Mouse (Mus musculus) kidney, embryonic 16.5 days (tissue): ENCODE data around the gene Sprr2a3. TPM values are rescaled to one million over a fixed set of nuclear protein-coding genes. Genes with fewer than 3 reads are reported as not detected.

Experiments used
- ATAC-seq: fragments of 200-750 bp; cut with Nextera tagmentation; 2 replicates; pipeline ENCODE4 v1.8.0; 2017; ENCODE audit warnings: moderate TSS enrichment; ENCODE audit not compliant: low FRiP score, low TSS enrichment
- H3K27ac ChIP-seq: fragments of 300-500 bp; sonication (generic); 2 replicates; pipeline ENCODE4 v1.5.1; 2014; ENCODE audit warnings: low read length
- H3K27me3 ChIP-seq: fragments of 300-500 bp; sonication (generic); 2 replicates; pipeline ENCODE4 v1.6.1; 2014; ENCODE audit warnings: low read length, control low read depth, mixed read lengths; ENCODE audit not compliant: insufficient read depth
- H3K36me3 ChIP-seq: fragments of 300-500 bp; sonication (generic); 2 replicates; pipeline ENCODE4 v1.6.1; 2014; ENCODE audit warnings: low read length, control low read depth, mixed read lengths; ENCODE audit not compliant: insufficient read depth
- H3K4me1 ChIP-seq: fragments of 300-500 bp; sonication (generic); 2 replicates; pipeline ENCODE4 v1.6.1; 2014; ENCODE audit warnings: low read length, control low read depth, mixed read lengths; ENCODE audit not compliant: insufficient read depth
- H3K4me2 ChIP-seq: fragments of 300-500 bp; sonication (generic); replicated peaks from 2 replicates; pipeline ENCODE4 v1.6.1; 2014; ENCODE audit warnings: low read depth, low read length
- H3K4me3 ChIP-seq: fragments of 300-500 bp; sonication (generic); 2 replicates; pipeline ENCODE4 v1.5.1; 2014; ENCODE audit warnings: mild to moderate bottlenecking, low read length
- H3K9ac ChIP-seq: fragments of 300-500 bp; sonication (generic); replicated peaks from 2 replicates; pipeline ENCODE4 v1.6.1; 2014; ENCODE audit warnings: low read length
- H3K9me3 ChIP-seq: fragments of 300-500 bp; sonication (generic); 2 replicates; pipeline ENCODE4 v1.6.1; 2016; ENCODE audit warnings: low read length, control low read depth
- WGBS: fragments of 180-500 bp; shearing (Covaris S2); extraction: QIAGEN DNeasy Blood & Tissue Kit; methylation state at CpG from one replicate; pipeline ENCODE4 v1.1.7; 2014; 5-methylcytosine and 5-hydroxymethylcytosine counted together
- polyA plus RNA-seq: library from polyadenylated mRNA; unstranded; fragments of >200 nt; fragmentation: Nextera tagmentation; extraction: Ambion mirVana; gene quantifications from 2 replicates; pipeline ENCODE4 v1.2.1, GENCODE M21; 2015

Gene Sprr2a3
- polyA plus RNA-seq, 1 experiment from 2014 or later, result 0.49 TPM

DNA sequence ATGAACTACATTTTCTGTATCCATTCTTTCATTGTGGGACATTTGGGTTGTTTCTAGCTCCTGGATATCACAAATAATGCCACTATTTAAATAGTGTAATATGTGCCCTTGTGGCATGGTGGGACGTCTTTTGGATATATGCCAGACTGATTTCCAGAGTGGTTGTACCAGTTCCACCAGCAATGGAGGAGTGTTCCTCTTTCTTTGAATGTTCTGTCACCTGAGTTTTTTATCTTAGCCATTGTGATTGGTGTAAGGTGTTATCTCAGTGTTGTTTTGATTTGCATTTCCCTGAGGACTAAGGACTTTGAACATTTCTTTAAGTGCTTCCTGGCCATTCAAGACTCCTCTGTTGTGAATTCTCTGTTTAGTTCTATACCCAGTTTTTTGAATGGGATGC lies 51.1 kb downstream of the Sprr2a3 start:
- no peaks in the 10 kb centered on the region for H3K27me3 ChIP-seq
- no peak overlapping the region for H3K4me3 ChIP-seq
- no peaks in the 10 kb centered on the region for H3K9me3 ChIP-seq
- no peak for ATAC-seq
- H3K27ac ChIP-seq, result no peak overlapping the region
- no peak overlapping the region for H3K9ac ChIP-seq
- WGBS, result 90% methylated on average over 1 of the region's 1 CpGs
- no peaks in the 10 kb centered on the region for H3K36me3 ChIP-seq
- H3K4me1 ChIP-seq, result no peaks in the 10 kb centered on the region
- no peak overlapping the region for H3K4me2 ChIP-seq

DNA sequence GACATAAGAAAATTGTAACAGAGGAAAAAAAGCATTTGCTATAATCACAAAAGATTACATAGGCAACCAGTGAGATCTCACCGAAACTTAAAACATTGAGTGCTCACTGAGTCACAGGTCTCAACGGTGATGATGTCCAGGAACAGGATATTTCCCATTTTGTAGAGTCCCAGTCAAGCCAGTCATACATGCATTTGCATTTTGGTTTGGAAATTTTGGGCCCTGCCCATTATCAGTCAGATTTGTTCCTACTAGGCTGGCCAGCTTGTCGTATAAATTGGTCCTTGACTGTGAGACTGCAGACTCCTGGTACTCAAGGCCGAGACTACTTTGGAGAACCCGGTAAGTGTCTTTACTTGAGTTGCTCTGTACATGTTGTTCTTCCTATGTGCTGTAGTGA lies 53.6 kb downstream of the Sprr2a3 start, which contains the start of gene Sprr2d:
Sprr2d (plus strand) TSS at position 301 of the 400 bp plus-strand sequence.
- Histone ChIP-seq H3K4me1 (no peaks in the 10 kb centered on the region), H3K4me2 (no peak within 1 kb of the TSS), H3K27me3 (no peaks in the 10 kb centered on the region), H3K9ac (no peak within 1 kb of the TSS), H3K27ac (no peak within 1 kb of the TSS), H3K36me3 (no peaks in the 10 kb centered on the region), H3K4me3 (no peak within 1 kb of the TSS), H3K9me3 (no peaks in the 10 kb centered on the region)
- no peak for ATAC-seq
- WGBS, result 91% methylated on average over 5 of the region's 5 CpGs

Other genes starting within 250 kb of the Sprr2a3 start
- gene Lor, start 202.3 kb upstream of the Sprr2a3 start, polyA plus RNA-seq, result 0.63 and 0.69 TPM in 2 replicates
- not detected in 2 replicates for gene Prr9, start 161.5 kb upstream of the Sprr2a3 start, polyA plus RNA-seq
- not detected in 2 replicates for gene Lelp1, start 142.7 kb upstream of the Sprr2a3 start, polyA plus RNA-seq
- gene Sprr2a1, start 69.6 kb upstream of the Sprr2a3 start, polyA plus RNA-seq, result 0.12 TPM in 1 of 2 replicates, not detected in the other
- gene Sprr2a2, start 69.5 kb upstream of the Sprr2a3 start, polyA plus RNA-seq, result 2.8 and 3.6 TPM in 2 replicates
- not detected in 2 replicates for gene Sprr2b, start 31.2 kb downstream of the Sprr2a3 start, polyA plus RNA-seq
- not detected in 2 replicates for gene Sprr2d, start 53.7 kb downstream of the Sprr2a3 start, polyA plus RNA-seq
- not detected in 2 replicates for gene Sprr2e, start 66.7 kb downstream of the Sprr2a3 start, polyA plus RNA-seq
- 38.9 and 39.7 TPM in 2 replicates for gene Sprr2f, start 79.8 kb downstream of the Sprr2a3 start, polyA plus RNA-seq
- gene Sprr2h, start 100.3 kb downstream of the Sprr2a3 start, polyA plus RNA-seq, result not detected in 2 replicates
- not detected in 2 replicates for gene Sprr2i, start 122.6 kb downstream of the Sprr2a3 start, polyA plus RNA-seq
- gene Sprr2j-ps, start 132.7 kb downstream of the Sprr2a3 start, polyA plus RNA-seq, result not detected in 2 replicates
- 8.3 and 22.7 TPM in 2 replicates for gene Gm9774, start 144.0 kb downstream of the Sprr2a3 start, polyA plus RNA-seq
- not detected in 2 replicates for gene Sprr2k, start 147.2 kb downstream of the Sprr2a3 start, polyA plus RNA-seq
- 0.30 TPM in 1 of 2 replicates, not detected in the other for gene Sprr1b, start 153.4 kb downstream of the Sprr2a3 start, polyA plus RNA-seq
- not detected in 2 replicates for gene Sprr3, start 173.3 kb downstream of the Sprr2a3 start, polyA plus RNA-seq
- gene Sprr1a, start 200.5 kb downstream of the Sprr2a3 start, polyA plus RNA-seq, result 45.9 TPM in 2 replicates
- gene Sprr4, start 215.1 kb downstream of the Sprr2a3 start, polyA plus RNA-seq, result not detected in 2 replicates
- gene 2310046K23Rik, start 249.1 kb downstream of the Sprr2a3 start, polyA plus RNA-seq, result not detected in 2 replicates